Mouse (Mus musculus) bone marrow, adult 2 months (tissue): ENCODE measurements around the gene Hmgxb4. TPM values are rescaled to one million over a fixed set of nuclear protein-coding genes. Genes with fewer than 3 reads are reported as not detected.

Experiments
- H3K27ac ChIP-seq: fragments of 200-500 bp; 2 replicates; pipeline ENCODE4 v1.5.1; 2012; ENCODE audit warnings: low read depth, mild to moderate bottlenecking, control low read depth, inconsistent platforms, low read length; ENCODE audit not compliant: control insufficient read depth, poor library complexity, insufficient read depth
- H3K4me1 ChIP-seq: fragments of 200-500 bp; 2 replicates; pipeline ENCODE4 v1.6.1; 2011; ENCODE audit warnings: low read length; ENCODE audit not compliant: control insufficient read depth, insufficient read depth
- H3K4me3 ChIP-seq: fragments of 200-500 bp; replicated peaks from 2 replicates; pipeline ENCODE3; 2011; ENCODE audit warnings: mild to moderate bottlenecking, low read depth, low read length, control low read depth; ENCODE audit not compliant: control insufficient read depth
- CTCF ChIP-seq: fragments of 200-500 bp; IDR thresholded peaks from 2 replicates; pipeline ENCODE4 v1.5.1; 2011; ENCODE audit warnings: low read length, control low read depth; ENCODE audit not compliant: control insufficient read depth, insufficient read depth
- POLR2A ChIP-seq: fragments of 200-500 bp; IDR thresholded peaks from 2 replicates; pipeline ENCODE4 v1.6.1; 2011; ENCODE audit warnings: low read depth, mild to moderate bottlenecking, control low read depth, low read length, borderline replicate concordance; ENCODE audit not compliant: control insufficient read depth
- WGBS: fragments of 180-500 bp; shearing (Covaris S2); methylation state at CpG from one replicate; pipeline ENCODE4 v1.1.7; 2018; 5-methylcytosine and 5-hydroxymethylcytosine counted together
- polyA plus RNA-seq: library from polyadenylated mRNA; stranded (reverse); fragments of >200 nt; gene quantifications from 2 replicates; pipeline ENCODE4 v1.2.4, GENCODE M21; 2011; ENCODE audit warnings: low replicate concordance; ENCODE audit not compliant: missing spikeins, insufficient read depth, insufficient read length

Gene Hmgxb4
- polyA plus RNA-seq, 1 experiment, result 19.9 TPM

DNA sequence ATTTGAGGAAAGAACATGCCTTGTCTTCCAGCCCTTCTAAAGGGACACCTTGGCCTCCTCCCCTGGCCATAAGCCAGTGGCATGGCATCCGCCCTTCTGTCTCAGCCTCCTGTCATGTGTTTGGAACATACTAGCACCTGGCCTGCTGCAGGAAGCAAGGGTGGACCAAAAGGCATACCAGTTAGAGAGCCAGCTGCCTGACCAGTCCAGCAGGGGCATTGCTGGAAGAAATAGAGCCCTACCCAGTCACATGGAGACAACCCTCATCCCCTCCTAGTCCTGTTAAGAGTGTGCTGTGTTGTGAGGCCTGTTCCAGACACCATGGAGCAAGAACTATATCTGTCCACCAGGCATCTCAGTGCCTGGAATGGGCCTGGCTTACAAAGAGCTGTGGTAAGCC lies 53.1 kb downstream of the Hmgxb4 start:
- TF ChIP-seq POLR2A (no peak), CTCF (no peak)
- Histone ChIP-seq H3K27ac (no peak overlapping the region), H3K4me3 (no peak overlapping the region), H3K4me1 (peaks cover 9% of the 10 kb centered on the region)
- whole genome bisulfite sequencing, result 91% methylated on average over 1 of the region's 1 CpGs

DNA sequence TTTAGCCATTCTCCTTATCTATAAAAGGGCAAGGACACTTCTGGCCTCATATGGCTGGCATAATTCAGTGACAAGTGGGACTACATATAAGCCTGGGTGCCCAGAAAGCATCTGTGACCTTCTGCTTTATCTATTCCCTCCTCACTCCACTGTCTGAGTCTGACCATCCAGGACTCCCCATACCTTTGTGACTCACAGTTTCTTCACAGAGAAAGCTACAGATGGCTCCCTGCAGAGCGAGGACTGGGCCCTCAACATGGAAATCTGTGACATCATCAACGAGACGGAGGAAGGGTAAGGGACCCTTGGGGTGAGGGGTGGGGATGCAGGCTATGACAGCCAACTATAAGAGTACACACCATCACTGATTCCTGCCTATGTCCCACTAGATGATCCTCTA lies 54.6 kb downstream of the Hmgxb4 start:
- H3K4me1 ChIP-seq, result peaks cover 3% of the 10 kb centered on the region
- TF ChIP-seq POLR2A (no peak), CTCF (no peak)
- H3K27ac ChIP-seq, result no peak overlapping the region
- 84% methylated on average over 3 of the region's 3 CpGs for WGBS
- no peak overlapping the region for H3K4me3 ChIP-seq

DNA sequence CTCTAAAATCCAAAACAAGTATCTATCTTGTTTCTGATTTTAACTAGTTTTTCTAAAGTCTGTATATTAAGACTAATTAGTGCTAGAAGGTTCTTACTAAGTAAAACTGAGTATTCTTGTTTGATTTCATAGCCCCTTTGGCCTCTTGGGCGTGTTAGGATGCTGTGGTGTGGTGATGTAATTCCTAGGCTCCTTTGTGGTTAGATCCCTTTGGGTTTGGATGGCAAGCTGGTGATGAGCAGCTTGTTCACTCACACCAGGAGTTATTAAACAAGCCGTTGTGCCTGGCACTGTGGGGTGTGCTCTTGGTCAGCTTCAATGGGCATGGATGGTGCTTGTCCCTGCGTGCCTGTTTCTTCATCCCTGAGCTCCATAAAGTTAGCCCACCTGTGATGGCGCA lies 60.2 kb downstream of the Hmgxb4 start:
- 57% methylated on average over 4 of the region's 4 CpGs for WGBS
- Histone ChIP-seq H3K27ac (no peak overlapping the region), H3K4me3 (no peak overlapping the region), H3K4me1 (peaks cover 13% of the 10 kb centered on the region)
- no peak for TF ChIP-seq POLR2A

DNA sequence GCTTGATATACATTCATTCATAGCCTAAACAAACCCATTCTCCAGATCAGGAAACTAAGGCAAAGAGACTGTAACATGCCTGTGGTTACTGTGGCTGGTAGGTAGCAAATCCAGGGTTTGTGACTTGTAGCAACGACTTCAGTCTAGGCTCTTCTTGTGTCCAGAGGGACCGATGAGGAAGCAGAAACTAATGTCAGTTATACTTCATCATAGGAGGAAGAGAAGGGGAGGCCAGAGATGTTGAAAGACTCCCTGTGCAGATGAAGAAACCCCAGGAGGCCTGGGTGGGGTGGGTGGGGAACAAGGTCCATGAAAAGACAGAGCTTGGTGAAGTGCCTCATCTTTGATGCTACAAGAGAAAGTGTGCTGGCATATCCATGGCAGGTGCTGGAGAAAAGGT lies 62.5 kb downstream of the Hmgxb4 start:
- Histone ChIP-seq H3K27ac (peak overlapping the region; percentile 69; the same call in 1 of the 2 replicates), H3K4me1 (peaks cover 13% of the 10 kb centered on the region), H3K4me3 (no peak overlapping the region)
- TF ChIP-seq CTCF (no peak), POLR2A (no peak)
- 37% methylated on average over 2 of the region's 2 CpGs for WGBS

DNA sequence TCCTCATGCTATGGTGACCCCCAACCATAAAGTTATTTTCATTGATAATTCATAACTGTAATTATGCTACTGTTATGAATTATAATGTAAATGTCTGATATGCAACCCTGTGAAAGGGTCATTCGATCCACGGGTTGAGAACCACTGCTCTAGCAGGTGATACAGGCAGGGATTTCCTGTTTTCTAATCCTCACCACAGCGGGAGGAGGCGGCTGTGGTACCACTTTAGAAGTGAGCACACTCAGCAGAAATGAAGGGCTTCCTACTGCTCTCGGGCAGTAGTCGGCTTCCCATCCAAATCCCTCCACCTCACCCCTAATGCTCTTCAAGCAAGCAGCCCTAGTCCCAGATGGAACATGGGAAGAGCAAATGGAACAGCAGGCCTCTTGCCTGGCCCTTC lies 66.9 kb downstream of the Hmgxb4 start:
- H3K4me1 ChIP-seq, result peaks cover 8% of the 10 kb centered on the region; the same call in 1 of the 2 replicates
- H3K27ac ChIP-seq, result no peak overlapping the region
- 27% methylated on average over 6 of the region's 6 CpGs for WGBS
- H3K4me3 ChIP-seq, result no peak overlapping the region
- no peak for TF ChIP-seq CTCF
- no peak for TF ChIP-seq POLR2A

DNA sequence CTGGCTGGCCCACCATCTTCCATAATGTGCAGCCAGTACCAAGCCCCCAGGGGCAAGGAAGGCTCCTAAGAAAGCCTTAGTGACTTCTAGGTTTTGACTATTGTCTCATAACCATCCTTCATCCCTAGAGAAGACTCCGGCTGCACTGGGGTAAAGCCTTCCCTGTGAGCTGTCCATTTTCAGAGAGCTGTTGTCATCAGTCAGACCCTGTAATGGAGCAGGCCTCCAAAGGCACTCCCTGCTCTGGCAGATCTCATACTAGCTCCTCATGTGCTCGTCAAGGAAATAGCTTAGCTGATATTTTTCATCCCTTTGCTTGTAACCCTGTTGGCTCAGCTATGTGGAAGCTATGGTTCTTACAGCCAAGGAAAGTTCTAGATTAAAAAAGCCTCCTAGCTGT lies 67.7 kb downstream of the Hmgxb4 start:
- WGBS, result 84% methylated on average over 2 of the region's 2 CpGs
- TF ChIP-seq POLR2A (no peak), CTCF (no peak)
- no peak overlapping the region for H3K4me3 ChIP-seq
- H3K27ac ChIP-seq, result no peak overlapping the region
- H3K4me1 ChIP-seq, result peaks cover 8% of the 10 kb centered on the region; the same call in 1 of the 2 replicates

DNA sequence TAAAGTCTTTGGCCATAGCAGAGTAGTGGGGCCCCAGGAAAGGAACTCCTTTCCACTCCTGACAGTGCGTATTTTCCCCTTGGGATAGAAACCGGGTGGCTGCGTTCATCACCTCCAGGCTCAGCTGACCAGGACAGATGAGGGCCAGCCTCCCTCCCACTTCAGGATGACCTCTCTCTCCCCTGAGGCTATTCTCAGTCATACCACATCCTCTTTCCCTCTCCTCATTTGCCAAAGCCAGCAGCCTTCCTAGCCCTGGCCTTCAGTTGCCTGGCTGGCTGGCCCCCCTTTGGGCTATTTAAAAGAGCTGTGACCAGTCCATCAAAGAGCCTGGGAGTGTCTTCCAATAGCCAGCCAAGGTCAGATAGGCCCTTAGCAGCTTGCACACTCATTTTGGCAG lies 70.1 kb downstream of the Hmgxb4 start:
- 67% methylated on average over 3 of the region's 3 CpGs for WGBS
- H3K27ac ChIP-seq, result peak overlapping the region; percentile 29

DNA sequence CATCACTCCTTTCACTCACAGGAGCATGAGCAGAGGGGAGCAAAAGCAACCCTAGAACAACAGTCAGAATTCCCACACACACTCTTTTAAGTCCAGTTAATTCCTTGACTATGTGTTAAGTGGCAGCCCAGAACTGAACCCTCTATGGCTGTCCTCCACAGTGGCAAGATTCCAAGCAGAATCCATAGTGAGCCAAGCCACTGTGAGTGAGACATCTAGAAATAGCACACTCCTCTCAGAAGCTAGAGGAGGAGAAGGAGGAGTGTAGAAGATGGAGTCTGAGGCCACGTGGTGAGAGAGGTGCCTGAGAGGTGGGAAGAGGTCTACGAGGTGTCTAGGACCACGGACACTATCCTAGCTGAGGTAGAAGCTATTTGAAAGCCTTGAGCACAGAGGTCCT lies 71.6 kb downstream of the Hmgxb4 start:
- Histone ChIP-seq H3K27ac (no peak overlapping the region), H3K4me1 (peaks cover 7% of the 10 kb centered on the region; the same call in 1 of the 2 replicates), H3K4me3 (no peak overlapping the region)
- WGBS, result 88% methylated on average over 3 of the region's 3 CpGs
- TF ChIP-seq CTCF (no peak), POLR2A (no peak)

More for the DNA sequence above, 70.1 kb downstream of the Hmgxb4 start:
- Histone ChIP-seq H3K4me1 (peaks cover 7% of the 10 kb centered on the region; the same call in 1 of the 2 replicates), H3K4me3 (no peak overlapping the region)
- no peak for TF ChIP-seq CTCF
- TF ChIP-seq POLR2A, result no peak

DNA sequence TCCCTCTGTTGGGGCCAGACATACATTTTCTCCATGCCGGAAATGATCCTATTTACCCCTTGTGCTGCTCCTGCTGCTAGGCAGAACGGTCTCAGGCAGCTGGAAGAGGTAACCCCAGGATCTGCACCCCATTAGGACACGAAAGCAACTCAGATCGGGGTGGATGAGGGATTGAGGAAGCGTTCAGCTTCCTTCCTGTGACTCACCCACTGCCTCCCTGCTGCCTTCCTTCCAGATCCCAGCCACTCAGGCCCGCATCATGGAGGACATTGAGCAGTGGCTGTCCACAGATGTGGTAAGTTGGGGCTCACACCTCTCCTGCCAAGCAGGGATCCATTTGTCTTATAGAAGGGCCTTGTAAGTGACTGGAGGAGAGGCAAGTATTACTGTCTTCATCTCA lies 74.1 kb downstream of the Hmgxb4 start:
- Histone ChIP-seq H3K4me3 (no peak overlapping the region), H3K4me1 (peaks cover 7% of the 10 kb centered on the region; the same call in 1 of the 2 replicates), H3K27ac (peak overlapping the region; percentile 38)
- 41% methylated on average over 6 of the region's 6 CpGs for WGBS
- TF ChIP-seq CTCF (no peak), POLR2A (no peak)

DNA sequence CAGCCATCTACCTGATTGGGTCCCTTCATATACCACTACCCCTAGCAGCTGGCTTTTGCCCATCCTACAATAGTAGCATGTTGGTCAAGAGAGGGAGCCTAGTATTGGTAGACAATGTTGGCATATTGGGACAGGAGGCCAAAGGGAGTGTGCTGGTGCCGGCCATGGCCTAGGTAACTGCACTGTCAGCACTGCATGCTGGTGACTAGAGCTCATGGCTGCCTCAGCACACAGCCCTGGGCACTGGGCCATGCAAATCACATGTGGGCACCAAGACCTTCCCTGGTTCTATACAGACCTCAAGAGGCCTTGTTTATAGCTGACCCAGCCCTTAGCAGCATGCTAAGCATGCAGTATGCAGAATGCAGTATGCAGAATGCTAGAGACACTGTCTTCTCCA lies 77.1 kb downstream of the Hmgxb4 start:
- H3K4me3 ChIP-seq, result no peak overlapping the region
- peaks cover 6% of the 10 kb centered on the region; the same call in 1 of the 2 replicates for H3K4me1 ChIP-seq
- 83% methylated on average over 1 of the region's 1 CpGs for WGBS
- no peak for TF ChIP-seq POLR2A
- H3K27ac ChIP-seq, result no peak overlapping the region
